Mouse (Mus musculus): Measurements from ENCODE around the gene Lrrc55. TPM values are rescaled to one million over a fixed set of nuclear protein-coding genes. Genes with fewer than 3 reads are reported as not detected.
A peak's percentile ranks its signal among the peaks of the same experiment; 100 is the strongest.

Lrrc55 gene
- polyA plus RNA-seq, 1 experiment from 2014 or later: 0.75 TPM

GRCm38 (mm10) chr2:85139846-85140245, 57.2 kb downstream of the Lrrc55 start:
- Histone ChIP-seq H3K27me3 (peaks cover 22% of the 10 kb centered on the region), H3K9ac (no peak overlapping the region), H3K4me1 (no peaks in the 10 kb centered on the region), H3K9me3 (no peaks in the 10 kb centered on the region), H3K36me3 (no peaks in the 10 kb centered on the region), H3K4me3 (no peak overlapping the region), H3K27ac (no peak overlapping the region), H3K4me2 (replicated peaks) (no peak overlapping the region)
- WGBS: 67% methylated on average over 7 of the region's 7 CpGs
- ATAC-seq (ENCODE audit: low FRiP score, low read depth): no peak

GRCm38 (mm10) chr2:85139393-85139792, 57.6 kb downstream of the Lrrc55 start:
- no peak overlapping the region for H3K4me2 ChIP-seq (replicated peaks)
- H3K27me3 ChIP-seq: peaks cover 22% of the 10 kb centered on the region
- H3K9ac ChIP-seq: peak overlapping the region; percentile 43; the same call in 1 of the 2 replicates
- no peaks in the 10 kb centered on the region for H3K4me1 ChIP-seq
- H3K36me3 ChIP-seq: no peaks in the 10 kb centered on the region
- H3K4me3 ChIP-seq: no peak overlapping the region
- no peaks in the 10 kb centered on the region for H3K9me3 ChIP-seq
- ATAC-seq (ENCODE audit: low FRiP score, low read depth): no peak
- no peak overlapping the region for H3K27ac ChIP-seq
- 61% methylated on average over 4 of the region's 4 CpGs for WGBS

GRCm38 (mm10) chr2:85138143-85138542, 58.9 kb downstream of the Lrrc55 start:
- Histone ChIP-seq H3K36me3 (no peaks in the 10 kb centered on the region), H3K9me3 (no peaks in the 10 kb centered on the region), H3K4me2 (replicated peaks) (no peak overlapping the region), H3K27ac (no peak overlapping the region), H3K27me3 (peaks cover 22% of the 10 kb centered on the region), H3K9ac (no peak overlapping the region; the same call in 1 of the 2 replicates), H3K4me1 (no peaks in the 10 kb centered on the region), H3K4me3 (peak overlapping the region; percentile 12; the same call in 1 of the 2 replicates)
- no peak for ATAC-seq (ENCODE audit: low FRiP score, low read depth)
- WGBS: 32% methylated on average over 2 of the region's 2 CpGs

- H3K27ac ChIP-seq: peak overlapping the region; percentile 28; the same call in 1 of the 2 replicates
These were observed 59.3 kb downstream of the Lrrc55 start for GRCm38 (mm10) chr2:85137601-85138140.

GRCm38 (mm10) chr2:85136831-85137520, 60.0 kb downstream of the Lrrc55 start:
- Histone ChIP-seq H3K4me3 (peak overlapping the region; percentile 17), H3K27ac (peak overlapping the region; percentile 28; the same call in 1 of the 2 replicates), H3K27me3 (peaks cover 22% of the 10 kb centered on the region), H3K4me1 (no peaks in the 10 kb centered on the region), H3K4me2 (replicated peaks) (no peak overlapping the region), H3K9ac (no peak overlapping the region), H3K9me3 (no peaks in the 10 kb centered on the region), H3K36me3 (no peaks in the 10 kb centered on the region)
- ATAC-seq (ENCODE audit: low FRiP score, low read depth): no peak; the same call in 1 of the 2 replicates
- WGBS: 76% methylated on average over 21 of the region's 21 CpGs

More at GRCm38 (mm10) chr2:85137601-85138140, 59.3 kb downstream of the Lrrc55 start:
- Histone ChIP-seq H3K4me3 (peak overlapping the region; percentile 17), H3K9ac (no peak overlapping the region), H3K9me3 (no peaks in the 10 kb centered on the region), H3K4me1 (no peaks in the 10 kb centered on the region), H3K36me3 (no peaks in the 10 kb centered on the region), H3K4me2 (replicated peaks) (no peak overlapping the region), H3K27me3 (peaks cover 22% of the 10 kb centered on the region)
- WGBS: 41% methylated on average over 10 of the region's 10 CpGs
- no peak for ATAC-seq (ENCODE audit: low FRiP score, low read depth)

GRCm38 (mm10) chr2:85136089-85136488, 60.9 kb downstream of the Lrrc55 start, which contains the start of gene Aplnr:
Aplnr (plus strand) TSS chr2:85136225.
- peak within 1 kb of the TSS; percentile 17 for H3K4me3 ChIP-seq
- 0% methylated on average over 4 of the region's 4 CpGs for WGBS
- no peaks in the 10 kb centered on the region for H3K4me1 ChIP-seq
- H3K27me3 ChIP-seq: peaks cover 22% of the 10 kb centered on the region
- H3K27ac ChIP-seq: no peak within 1 kb of the TSS
- 0 out of 2 replicates have a peak, but pooled peaks have one; percentile 17 for ATAC-seq (ENCODE audit: low FRiP score, low read depth)
- H3K4me2 ChIP-seq (replicated peaks): no peak within 1 kb of the TSS
- no peaks in the 10 kb centered on the region for H3K36me3 ChIP-seq
- H3K9ac ChIP-seq: no peak within 1 kb of the TSS
- H3K9me3 ChIP-seq: no peaks in the 10 kb centered on the region

- no peaks in the 10 kb centered on the region for H3K36me3 ChIP-seq
- peaks cover 22% of the 10 kb centered on the region for H3K27me3 ChIP-seq
- H3K4me1 ChIP-seq: no peaks in the 10 kb centered on the region
- H3K4me2 ChIP-seq (replicated peaks): no peak overlapping the region
- no peaks in the 10 kb centered on the region for H3K9me3 ChIP-seq
- no peak overlapping the region for H3K27ac ChIP-seq
- WGBS: 39% methylated on average over 1 of the region's 1 CpGs
- ATAC-seq (ENCODE audit: low FRiP score, low read depth): no peak
- H3K9ac ChIP-seq: no peak overlapping the region
- H3K4me3 ChIP-seq: no peak overlapping the region
These were observed 61.9 kb downstream of the Lrrc55 start for GRCm38 (mm10) chr2:85135099-85135498.

- no peaks in the 10 kb centered on the region for H3K4me1 ChIP-seq
- H3K36me3 ChIP-seq: no peaks in the 10 kb centered on the region
- no peak overlapping the region for H3K4me3 ChIP-seq
- H3K27me3 ChIP-seq: peaks cover 12% of the 10 kb centered on the region
- H3K9me3 ChIP-seq: no peaks in the 10 kb centered on the region
- 33% methylated on average over 2 of the region's 2 CpGs for WGBS
- no peak for ATAC-seq (ENCODE audit: low FRiP score, low read depth)
- no peak overlapping the region for H3K4me2 ChIP-seq (replicated peaks)
- no peak overlapping the region for H3K9ac ChIP-seq
- H3K27ac ChIP-seq: no peak overlapping the region
These were observed 64.8 kb downstream of the Lrrc55 start for GRCm38 (mm10) chr2:85132204-85132603.

GRCm38 (mm10) chr2:85131724-85132123, 65.3 kb downstream of the Lrrc55 start:
- H3K4me2 ChIP-seq (replicated peaks): no peak overlapping the region
- no peaks in the 10 kb centered on the region for H3K4me1 ChIP-seq
- H3K36me3 ChIP-seq: no peaks in the 10 kb centered on the region
- H3K4me3 ChIP-seq: no peak overlapping the region
- no peak overlapping the region for H3K27ac ChIP-seq
- no peak for ATAC-seq (ENCODE audit: low FRiP score, low read depth)
- no peak overlapping the region for H3K9ac ChIP-seq
- peaks cover 9% of the 10 kb centered on the region for H3K27me3 ChIP-seq
- no peaks in the 10 kb centered on the region for H3K9me3 ChIP-seq
- WGBS: 0% methylated on average over 1 of the region's 1 CpGs

GRCm38 (mm10) chr2:85131226-85131625, 65.8 kb downstream of the Lrrc55 start:
- no peaks in the 10 kb centered on the region for H3K36me3 ChIP-seq
- WGBS: 12% methylated on average over 2 of the region's 2 CpGs
- no peak overlapping the region for H3K27ac ChIP-seq
- H3K4me2 ChIP-seq (replicated peaks): no peak overlapping the region
- ATAC-seq (ENCODE audit: low FRiP score, low read depth): no peak
- H3K4me3 ChIP-seq: no peak overlapping the region
- H3K27me3 ChIP-seq: peaks cover 4% of the 10 kb centered on the region; the same call in 1 of the 2 replicates
- H3K9ac ChIP-seq: no peak overlapping the region
- no peaks in the 10 kb centered on the region for H3K4me1 ChIP-seq
- no peaks in the 10 kb centered on the region for H3K9me3 ChIP-seq

- Histone ChIP-seq H3K36me3 (no peaks in the 10 kb centered on the region), H3K4me2 (replicated peaks) (no peak overlapping the region), H3K27me3 (no peaks in the 10 kb centered on the region), H3K27ac (no peak overlapping the region), H3K4me3 (no peak overlapping the region), H3K4me1 (no peaks in the 10 kb centered on the region), H3K9ac (no peak overlapping the region), H3K9me3 (no peaks in the 10 kb centered on the region)
- WGBS: 58% methylated on average over 6 of the region's 6 CpGs
- ATAC-seq (ENCODE audit: low FRiP score, low read depth): no peak
These were observed 67.5 kb downstream of the Lrrc55 start for GRCm38 (mm10) chr2:85129496-85129971.

GRCm38 (mm10) chr2:85123869-85124535, 73.0 kb downstream of the Lrrc55 start:
- H3K27ac ChIP-seq: no peak overlapping the region
- ATAC-seq (ENCODE audit: low FRiP score, low read depth): peak; percentile 86

More at GRCm38 (mm10) chr2:85123869-85124535, 73.0 kb downstream of the Lrrc55 start:
- H3K4me1 ChIP-seq: no peaks in the 10 kb centered on the region
- H3K9ac ChIP-seq: no peak overlapping the region
- no peaks in the 10 kb centered on the region for H3K9me3 ChIP-seq
- H3K36me3 ChIP-seq: no peaks in the 10 kb centered on the region
- no peaks in the 10 kb centered on the region for H3K27me3 ChIP-seq
- H3K4me2 ChIP-seq (replicated peaks): no peak overlapping the region
- WGBS: 21% methylated on average over 1 of the region's 1 CpGs
- no peak overlapping the region for H3K4me3 ChIP-seq

All from limb, embryonic 13.5 days (tissue).